Mouse (Mus musculus) heart, embryonic 10.5 days (tissue): Measurements from ENCODE around the gene Adk. TPM values are rescaled to one million over a fixed set of nuclear protein-coding genes. Genes with fewer than 3 reads are reported as not detected.
"Not testable (repeated sequence)": the region's sequence is repeated elsewhere in the genome, so short reads cannot be mapped to it uniquely, and the experiment has no call there.

ENCODE experiments used
- DNase-seq: peaks from one replicate; pipeline ENCODE4 v3.0.0-alpha.2; 2017; ENCODE audit warnings: low spot score
- H3K27ac ChIP-seq: fragments of 300-500 bp; sonication (generic); 2 replicates; pipeline ENCODE4 v1.5.1; 2016; ENCODE audit warnings: mild to moderate bottlenecking
- H3K27me3 ChIP-seq: fragments of 300-500 bp; sonication (generic); 2 replicates; pipeline ENCODE4 v1.6.1; 2016; ENCODE audit warnings: mild to moderate bottlenecking; ENCODE audit not compliant: poor library complexity, insufficient read depth, severe bottlenecking
- H3K36me3 ChIP-seq: fragments of 300-500 bp; sonication (generic); 2 replicates; pipeline ENCODE4 v1.6.1; 2016; ENCODE audit warnings: mild to moderate bottlenecking, moderate library complexity
- H3K4me1 ChIP-seq: fragments of 300-500 bp; sonication (generic); 2 replicates; pipeline ENCODE4 v1.6.1; 2016; ENCODE audit warnings: mild to moderate bottlenecking
- H3K4me3 ChIP-seq: fragments of 300-500 bp; sonication (generic); 2 replicates; pipeline ENCODE4 v1.5.1; 2016; ENCODE audit warnings: mild to moderate bottlenecking, moderate library complexity
- H3K9me3 ChIP-seq: fragments of 300-500 bp; sonication (generic); 2 replicates; pipeline ENCODE4 v1.6.1; 2016; ENCODE audit warnings: mild to moderate bottlenecking, moderate library complexity
- WGBS: fragments of 180-500 bp; shearing (Covaris S2); methylation state at CpG from one replicate; pipeline ENCODE4 v1.1.7; 2016; 5-methylcytosine and 5-hydroxymethylcytosine counted together
- polyA plus RNA-seq: library from polyadenylated mRNA; unstranded; fragments of >200 nt; fragmentation: Nextera tagmentation; extraction: Ambion mirVana; gene quantifications from 2 replicates; pipeline ENCODE4 v1.2.1, GENCODE M21; 2016

Gene Adk
- polyA plus RNA-seq, 1 experiment from 2014 or later: 275 TPM

- 94% methylated on average over 3 of the region's 3 CpGs for WGBS
- peaks cover 49% of the 10 kb centered on the region for H3K4me1 ChIP-seq
- DNase-seq: no peak
- H3K27me3 ChIP-seq: no peaks in the 10 kb centered on the region
- peaks cover 23% of the 10 kb centered on the region for H3K36me3 ChIP-seq
- H3K9me3 ChIP-seq: no peaks in the 10 kb centered on the region
- H3K27ac ChIP-seq: no peak overlapping the region
- no peak overlapping the region for H3K4me3 ChIP-seq
These were observed 38.6 kb downstream of the Adk start for GRCm38 (mm10) chr14:21090930-21091486.

DNA sequence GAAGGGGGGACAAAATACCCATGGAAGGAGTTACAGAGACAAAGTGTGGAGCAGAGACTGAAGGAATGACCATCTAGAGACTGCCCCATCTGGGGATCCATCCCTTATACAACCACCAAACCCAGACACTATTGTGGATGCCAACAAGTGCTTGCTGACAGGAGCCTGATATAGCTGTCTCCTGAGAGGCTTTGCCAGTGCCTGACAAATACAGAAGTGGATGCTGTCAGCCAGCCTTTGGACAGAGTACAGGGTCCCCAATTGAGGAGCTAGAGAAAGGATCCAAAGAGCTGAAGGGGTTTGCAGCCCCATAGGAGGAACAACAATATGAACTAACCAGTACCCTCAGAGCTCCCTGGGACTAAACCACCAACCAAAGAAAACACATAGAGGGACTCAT, 41.8 kb downstream of the Adk start:
- not testable (repeated sequence) for H3K4me3 ChIP-seq, H3K27ac ChIP-seq, H3K27me3 ChIP-seq, H3K9me3 ChIP-seq, DNase-seq
- Histone ChIP-seq H3K36me3 (peaks cover 23% of the 10 kb centered on the region), H3K4me1 (peaks cover 27% of the 10 kb centered on the region)

DNA sequence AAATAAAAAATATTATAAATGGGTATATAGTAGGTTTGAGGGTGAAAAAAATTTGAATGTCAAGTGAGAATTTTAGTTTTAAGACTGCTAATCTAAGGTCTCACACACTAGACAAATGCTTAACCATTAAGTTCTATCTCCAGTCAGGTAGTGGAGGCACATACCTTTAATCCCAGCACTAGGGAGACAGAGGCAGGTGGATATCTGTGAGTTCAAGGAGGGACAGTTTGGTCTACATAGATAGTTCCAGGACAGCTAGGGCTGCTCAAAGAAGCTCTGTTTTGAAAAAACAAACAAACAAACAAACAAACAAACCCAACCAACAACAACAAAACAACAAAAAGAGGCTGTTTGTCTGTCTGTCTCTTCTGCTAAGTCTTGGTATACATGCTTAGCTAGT, 43.9 kb downstream of the Adk start:
- Histone ChIP-seq H3K36me3 (peaks cover 21% of the 10 kb centered on the region), H3K4me3 (no peak overlapping the region), H3K4me1 (peaks cover 37% of the 10 kb centered on the region)

GRCm38 (mm10) chr14:21096689-21097088, 44.3 kb downstream of the Adk start:
- peaks cover 18% of the 10 kb centered on the region for H3K36me3 ChIP-seq
- H3K27ac ChIP-seq: no peak overlapping the region
- no peak overlapping the region for H3K4me3 ChIP-seq
- H3K4me1 ChIP-seq: peaks cover 41% of the 10 kb centered on the region
- no peak for DNase-seq
- no peaks in the 10 kb centered on the region for H3K27me3 ChIP-seq
- H3K9me3 ChIP-seq: no peaks in the 10 kb centered on the region
- 77% methylated on average over 4 of the region's 4 CpGs for WGBS

More for the DNA sequence above, 43.9 kb downstream of the Adk start:
- DNase-seq: no peak
- H3K27ac ChIP-seq: no peak overlapping the region
- no peaks in the 10 kb centered on the region for H3K9me3 ChIP-seq
- no peaks in the 10 kb centered on the region for H3K27me3 ChIP-seq

- H3K4me3 ChIP-seq: no peak overlapping the region
- H3K27ac ChIP-seq: no peak overlapping the region
- H3K9me3 ChIP-seq: no peaks in the 10 kb centered on the region
- no peaks in the 10 kb centered on the region for H3K36me3 ChIP-seq
- WGBS: 74% methylated on average over 7 of the region's 7 CpGs
- H3K4me1 ChIP-seq: peaks cover 50% of the 10 kb centered on the region
- DNase-seq: no peak
- no peaks in the 10 kb centered on the region for H3K27me3 ChIP-seq
These were observed 47.0 kb downstream of the Adk start for GRCm38 (mm10) chr14:21099371-21099770.

- no peak for DNase-seq
- Histone ChIP-seq H3K27me3 (no peaks in the 10 kb centered on the region), H3K4me1 (peaks cover 41% of the 10 kb centered on the region), H3K4me3 (no peak overlapping the region), H3K9me3 (no peaks in the 10 kb centered on the region), H3K36me3 (no peaks in the 10 kb centered on the region), H3K27ac (no peak overlapping the region)
- 86% methylated on average over 2 of the region's 2 CpGs for whole genome bisulfite sequencing
These were observed 48.5 kb downstream of the Adk start for GRCm38 (mm10) chr14:21100876-21101275.

DNA sequence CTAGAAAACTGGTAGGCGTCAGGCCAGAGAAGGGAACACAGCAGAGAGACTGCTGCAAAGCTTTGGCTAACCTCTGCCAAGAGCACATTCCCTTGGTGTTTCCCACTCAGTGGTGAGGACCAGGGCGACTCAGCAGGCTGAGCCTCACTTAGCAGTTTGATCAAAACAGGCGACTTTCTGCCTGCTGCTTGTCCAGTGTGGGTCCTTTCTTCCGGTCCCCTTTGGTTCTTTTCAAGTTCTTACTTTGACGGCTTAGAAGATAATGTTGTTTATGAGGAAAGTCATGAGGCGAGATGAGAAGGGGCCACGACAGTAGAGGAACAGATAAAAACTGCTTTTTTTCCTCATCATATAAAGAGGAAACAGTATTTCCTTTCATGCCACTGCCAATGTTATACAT, 49.2 kb downstream of the Adk start:
- DNase-seq: no peak
- H3K36me3 ChIP-seq: no peaks in the 10 kb centered on the region
- no peak overlapping the region for H3K4me3 ChIP-seq
- peaks cover 41% of the 10 kb centered on the region for H3K4me1 ChIP-seq
- no peaks in the 10 kb centered on the region for H3K9me3 ChIP-seq
- no peaks in the 10 kb centered on the region for H3K27me3 ChIP-seq
- peak overlapping the region; percentile 3; the same call in 1 of the 2 replicates for H3K27ac ChIP-seq
- 35% methylated on average over 7 of the region's 7 CpGs for WGBS

DNA sequence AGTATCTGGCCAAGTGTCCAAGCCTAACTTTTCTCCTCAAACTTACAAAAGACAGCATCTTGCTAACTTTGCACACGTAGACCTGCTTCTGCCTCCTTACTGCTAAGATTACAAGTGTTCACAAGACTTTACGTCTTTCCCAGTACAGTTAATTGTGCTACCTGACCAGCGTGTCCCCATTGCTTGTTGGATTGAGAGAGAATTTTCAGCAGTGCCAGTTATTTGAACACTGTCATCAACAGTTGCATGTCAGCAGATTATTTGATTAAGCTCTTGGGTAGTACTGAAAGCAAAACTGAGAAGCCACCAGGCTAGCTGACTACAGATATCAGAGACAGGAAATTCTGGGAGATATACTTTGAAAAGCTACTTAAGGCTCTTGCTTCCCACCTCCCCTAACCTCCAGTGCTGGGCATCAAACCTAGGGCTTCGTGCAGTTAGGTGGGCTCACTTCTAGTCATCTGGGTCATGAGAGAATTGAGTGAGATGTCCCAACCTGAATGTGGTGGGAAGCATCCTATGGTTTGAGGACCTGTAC, 50.4 kb downstream of the Adk start:
- peaks cover 32% of the 10 kb centered on the region for H3K4me1 ChIP-seq
- H3K9me3 ChIP-seq: no peaks in the 10 kb centered on the region
- no peak overlapping the region for H3K27ac ChIP-seq
- no peak for DNase-seq
- 70% methylated on average over 4 of the region's 4 CpGs for WGBS
- no peak overlapping the region for H3K4me3 ChIP-seq
- no peaks in the 10 kb centered on the region for H3K36me3 ChIP-seq
- H3K27me3 ChIP-seq: no peaks in the 10 kb centered on the region

- no peak overlapping the region for H3K4me3 ChIP-seq
- no peaks in the 10 kb centered on the region for H3K27me3 ChIP-seq
- no peak overlapping the region for H3K27ac ChIP-seq
- no peaks in the 10 kb centered on the region for H3K36me3 ChIP-seq
- DNase-seq: no peak
- H3K9me3 ChIP-seq: no peaks in the 10 kb centered on the region
- peaks cover 24% of the 10 kb centered on the region; the same call in 1 of the 2 replicates for H3K4me1 ChIP-seq
These were observed 52.7 kb downstream of the Adk start for GRCm38 (mm10) chr14:21105049-21105448.

DNA sequence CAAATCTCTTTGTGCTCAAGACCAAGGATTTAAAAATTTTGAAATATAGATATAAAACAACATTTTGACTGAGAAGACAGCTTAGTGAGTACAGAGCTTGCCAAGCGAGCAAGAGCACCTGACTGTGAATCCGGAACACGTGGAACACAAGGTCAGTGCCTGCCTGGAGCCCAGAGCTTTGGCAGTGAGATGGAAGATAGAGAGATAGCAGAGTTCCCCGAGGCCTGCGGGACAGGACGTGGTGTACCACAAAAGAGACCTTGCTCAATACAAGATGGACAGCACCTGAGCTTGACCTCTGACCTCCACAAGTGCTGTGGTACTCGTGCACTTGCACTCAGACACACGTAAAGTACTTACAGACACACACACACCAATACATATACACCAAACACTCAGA, 54.2 kb downstream of the Adk start:
- Histone ChIP-seq H3K27me3 (no peaks in the 10 kb centered on the region), H3K4me3 (no peak overlapping the region), H3K36me3 (no peaks in the 10 kb centered on the region), H3K27ac (no peak overlapping the region), H3K4me1 (peaks cover 12% of the 10 kb centered on the region; the same call in 1 of the 2 replicates), H3K9me3 (no peaks in the 10 kb centered on the region)
- 85% methylated on average over 8 of the region's 8 CpGs for WGBS
- DNase-seq: no peak

GRCm38 (mm10) chr14:21107551-21107950, 55.2 kb downstream of the Adk start:
- H3K27ac ChIP-seq: no peak overlapping the region
- no peak for DNase-seq
- H3K4me1 ChIP-seq: peaks cover 6% of the 10 kb centered on the region; the same call in 1 of the 2 replicates
- H3K27me3 ChIP-seq: no peaks in the 10 kb centered on the region
- WGBS: 85% methylated on average over 3 of the region's 3 CpGs
- H3K9me3 ChIP-seq: no peaks in the 10 kb centered on the region
- H3K4me3 ChIP-seq: no peak overlapping the region
- H3K36me3 ChIP-seq: no peaks in the 10 kb centered on the region

DNA sequence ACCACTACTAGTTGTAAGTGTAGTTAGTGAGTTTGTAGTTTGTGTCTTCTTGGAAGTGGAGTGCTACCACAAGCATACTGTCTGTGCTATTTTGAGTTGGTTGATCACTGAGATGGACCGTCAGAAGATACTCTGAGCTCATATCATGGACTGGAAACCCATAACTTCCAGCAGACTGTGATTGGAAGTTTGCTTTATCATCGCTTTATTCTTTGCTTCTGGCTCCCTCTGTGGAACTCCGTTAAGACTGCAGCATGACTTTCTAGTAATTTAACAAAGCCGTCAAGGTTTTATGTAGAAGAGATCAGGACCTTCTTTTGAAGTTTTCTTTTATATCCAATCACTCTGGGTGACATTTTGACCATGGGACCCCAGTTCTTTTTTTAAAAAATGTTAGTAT, 58.1 kb downstream of the Adk start:
- Histone ChIP-seq H3K4me3 (no peak overlapping the region), H3K27ac (no peak overlapping the region), H3K36me3 (no peaks in the 10 kb centered on the region), H3K9me3 (no peaks in the 10 kb centered on the region), H3K27me3 (no peaks in the 10 kb centered on the region), H3K4me1 (no peaks in the 10 kb centered on the region)
- 80% methylated on average over 4 of the region's 4 CpGs for WGBS
- no peak for DNase-seq

DNA sequence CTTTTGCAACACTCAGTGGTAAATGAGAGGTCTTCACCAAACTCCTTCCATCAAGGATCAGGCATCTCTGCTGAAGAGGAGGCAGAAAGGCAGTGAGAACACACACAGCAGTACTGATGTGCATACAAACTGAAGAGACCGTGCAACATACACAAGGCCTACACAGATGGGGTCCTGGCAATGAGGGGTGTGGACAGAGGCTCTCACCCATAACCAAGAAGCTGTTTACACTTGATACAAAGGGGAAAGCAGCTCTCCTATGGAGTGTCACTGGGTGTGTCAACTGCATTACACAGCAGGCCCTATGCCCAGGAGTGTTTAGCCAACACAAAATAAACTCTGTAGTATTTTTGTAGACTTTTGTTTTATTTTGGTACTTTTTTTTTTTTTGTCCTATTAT, 59.1 kb downstream of the Adk start:
- no peaks in the 10 kb centered on the region for H3K27me3 ChIP-seq
- H3K27ac ChIP-seq: no peak overlapping the region
- H3K36me3 ChIP-seq: no peaks in the 10 kb centered on the region
- 0 out of 2 replicates have a peak, but pooled peaks cover 6% of the 10 kb centered on the region for H3K4me1 ChIP-seq
- no peak overlapping the region for H3K4me3 ChIP-seq
- WGBS: 84% methylated on average over 1 of the region's 1 CpGs
- no peak for DNase-seq
- H3K9me3 ChIP-seq: no peaks in the 10 kb centered on the region

- Histone ChIP-seq H3K9me3 (no peaks in the 10 kb centered on the region), H3K4me1 (peaks cover 7% of the 10 kb centered on the region; the same call in 1 of the 2 replicates), H3K27me3 (no peaks in the 10 kb centered on the region), H3K27ac (no peak overlapping the region), H3K4me3 (no peak overlapping the region), H3K36me3 (no peaks in the 10 kb centered on the region)
- no peak for DNase-seq
- 80% methylated on average over 5 of the region's 5 CpGs for WGBS
These were observed 59.8 kb downstream of the Adk start for GRCm38 (mm10) chr14:21112174-21112573.
